Mouse (Mus musculus) kidney, adult 2 months (tissue): Measurements from ENCODE around the gene Sbf2. TPM values are rescaled to one million over a fixed set of nuclear protein-coding genes. Genes with fewer than 3 reads are reported as not detected.

Experiments used
- DNase-seq: peaks from one replicate; pipeline ENCODE4 v3.0.0; 2021
- H3K27ac ChIP-seq: fragments of 200-500 bp; 2 replicates; pipeline ENCODE4 v1.5.1; 2012; ENCODE audit warnings: low read depth, low read length, control low read depth, inconsistent platforms; ENCODE audit not compliant: insufficient read depth
- H3K27me3 ChIP-seq: fragments of 200-500 bp; replicated peaks from 2 replicates; pipeline ENCODE4 v1.6.1; 2012; ENCODE audit warnings: mild to moderate bottlenecking, moderate library complexity, low read length, inconsistent platforms; ENCODE audit not compliant: control insufficient read depth, insufficient read depth
- H3K36me3 ChIP-seq: fragments of 200-500 bp; 2 replicates; pipeline ENCODE4 v1.6.1; 2012; ENCODE audit warnings: mild to moderate bottlenecking, moderate library complexity, low read length, inconsistent platforms; ENCODE audit not compliant: control insufficient read depth, insufficient read depth
- H3K4me1 ChIP-seq: fragments of 200-500 bp; 2 replicates; pipeline ENCODE4 v1.6.1; 2011; ENCODE audit warnings: low read length; ENCODE audit not compliant: control insufficient read depth, insufficient read depth
- H3K4me3 ChIP-seq: fragments of 200-500 bp; 2 replicates; pipeline ENCODE4 v1.5.1; 2011; ENCODE audit warnings: mild to moderate bottlenecking, low read depth, low read length, control low read depth; ENCODE audit not compliant: insufficient read depth
- CTCF ChIP-seq: fragments of 200-500 bp; conservative IDR thresholded peaks from 2 replicates; pipeline ENCODE4 v1.5.1; 2011; ENCODE audit warnings: low read depth, mild to moderate bottlenecking, control low read depth, low read length, moderate library complexity, mixed read lengths; ENCODE audit not compliant: insufficient read depth, insufficient read length
- POLR2A ChIP-seq: fragments of 200-500 bp; IDR thresholded peaks from one replicate; pipeline ENCODE4 v1.6.1; 2011; ENCODE audit warnings: low read depth, low read length, control low read depth
- WGBS: fragments of 180-500 bp; shearing (Covaris S2); methylation state at CpG from one replicate; pipeline ENCODE4 v1.1.7; 2018; 5-methylcytosine and 5-hydroxymethylcytosine counted together
- polyA plus RNA-seq: library from polyadenylated mRNA; depleted of rRNA; stranded (reverse); fragments of >200 nt; gene quantifications from 2 replicates; pipeline ENCODE4 v1.2.3, GENCODE M21; 2012

Sbf2 gene
- polyA plus RNA-seq, 1 experiment, result 23.3 TPM

DNA sequence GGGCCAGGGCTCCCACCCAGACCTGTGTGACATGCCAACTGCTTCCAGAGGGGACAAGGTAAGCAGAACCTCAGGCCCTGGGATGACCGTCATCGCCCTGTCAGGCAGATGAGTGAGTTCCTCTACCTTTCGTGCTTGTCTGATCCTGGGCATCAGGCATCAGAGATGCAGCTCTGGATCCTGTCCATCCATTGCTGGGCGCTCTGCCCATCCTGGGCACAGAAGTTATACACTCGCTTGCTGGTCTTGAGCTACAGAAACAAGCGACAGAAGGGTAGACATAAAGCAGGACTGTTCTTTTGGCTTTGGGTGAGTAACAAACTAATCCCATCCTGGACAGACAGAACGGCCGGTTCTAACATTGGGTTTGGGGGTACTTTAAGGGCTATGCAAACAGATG lies 305.5 kb downstream of the Sbf2 start:
- no peak for DNase-seq
- WGBS, result 95% methylated on average over 8 of the region's 8 CpGs
- Histone ChIP-seq H3K4me1 (peaks cover 13% of the 10 kb centered on the region; the same call in 1 of the 2 replicates), H3K36me3 (peaks cover 5% of the 10 kb centered on the region), H3K27me3 (no peaks in the 10 kb centered on the region), H3K4me3 (no peak overlapping the region), H3K27ac (no peak overlapping the region)
- TF ChIP-seq CTCF (no peak), POLR2A (no peak)

DNA sequence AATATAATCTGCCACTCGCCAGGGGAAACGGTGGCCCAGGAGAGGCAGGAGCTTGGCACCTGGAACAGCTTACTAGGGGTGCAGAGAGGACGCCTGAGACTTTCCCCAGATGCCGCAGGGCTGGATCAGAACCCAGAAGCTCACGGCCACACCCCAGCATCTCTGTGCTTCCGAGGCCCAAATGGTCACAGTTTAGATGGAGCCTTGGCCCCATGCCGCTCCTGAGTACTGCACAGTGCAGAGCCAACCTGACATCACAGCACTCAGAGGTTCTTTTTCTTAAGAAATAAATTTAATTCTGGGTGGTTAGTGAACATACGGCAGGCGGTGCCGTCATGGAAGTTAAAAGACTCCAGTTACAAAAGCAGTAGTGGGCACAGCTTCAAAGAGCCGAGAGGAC lies 307.0 kb downstream of the Sbf2 start:
- no peak overlapping the region for H3K27ac ChIP-seq
- DNase-seq, result no peak
- TF ChIP-seq POLR2A, result no peak
- no peak for TF ChIP-seq CTCF
- H3K27me3 ChIP-seq, result no peaks in the 10 kb centered on the region
- WGBS, result 93% methylated on average over 11 of the region's 11 CpGs
- H3K4me3 ChIP-seq, result no peak overlapping the region
- peaks cover 1% of the 10 kb centered on the region; the same call in 1 of the 2 replicates for H3K36me3 ChIP-seq
- H3K4me1 ChIP-seq, result peaks cover 13% of the 10 kb centered on the region; the same call in 1 of the 2 replicates

DNA sequence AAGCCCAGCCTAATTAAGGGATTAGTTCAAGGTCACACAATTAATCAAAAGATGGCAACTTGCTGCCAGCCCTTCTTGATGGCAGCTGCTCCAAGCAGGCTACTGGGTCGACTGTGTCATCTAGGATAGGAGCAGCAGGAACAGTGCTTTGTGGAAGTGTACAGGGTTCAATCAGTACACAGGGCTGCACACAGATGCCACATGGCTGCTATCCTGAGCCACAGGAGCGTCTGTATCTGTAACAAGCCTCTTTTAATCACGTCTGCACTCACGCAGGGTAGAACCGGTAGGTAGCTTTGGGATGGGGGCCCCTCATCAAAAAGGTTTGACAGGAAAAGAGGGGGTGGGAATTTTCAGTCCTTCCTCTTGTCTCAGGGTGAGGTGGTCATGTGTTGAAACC lies 308.4 kb downstream of the Sbf2 start:
- 78% methylated on average over 5 of the region's 5 CpGs for whole genome bisulfite sequencing
- Histone ChIP-seq H3K27ac (peak overlapping the region; percentile 15; the same call in 1 of the 2 replicates), H3K36me3 (no peaks in the 10 kb centered on the region), H3K27me3 (no peaks in the 10 kb centered on the region), H3K4me3 (no peak overlapping the region), H3K4me1 (peaks cover 13% of the 10 kb centered on the region; the same call in 1 of the 2 replicates)
- TF ChIP-seq CTCF, result no peak
- no peak for TF ChIP-seq POLR2A
- no peak for DNase-seq

DNA sequence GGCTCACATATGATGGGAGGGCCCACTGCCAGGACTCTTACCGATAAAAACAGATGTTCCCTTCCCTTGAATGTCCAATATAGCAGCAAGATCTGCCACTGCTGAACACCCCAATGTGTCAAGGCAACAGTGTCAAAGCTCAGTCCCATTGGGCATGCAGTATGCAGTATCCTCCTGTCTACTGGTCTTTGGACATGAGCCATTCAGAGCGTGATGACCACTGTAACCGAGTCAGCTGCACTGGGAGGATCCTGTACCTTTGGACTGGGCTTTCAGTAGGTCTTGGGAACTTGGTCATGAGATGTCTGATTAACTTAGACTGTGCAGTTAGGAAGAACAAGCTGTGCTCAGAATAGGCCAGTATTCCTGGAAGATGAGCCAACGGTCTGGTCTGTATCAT lies 309.2 kb downstream of the Sbf2 start:
- Histone ChIP-seq H3K27me3 (no peaks in the 10 kb centered on the region), H3K36me3 (no peaks in the 10 kb centered on the region), H3K4me1 (peaks cover 13% of the 10 kb centered on the region; the same call in 1 of the 2 replicates), H3K4me3 (no peak overlapping the region), H3K27ac (no peak overlapping the region)
- DNase-seq, result peak; percentile 89
- TF ChIP-seq CTCF (no peak), POLR2A (no peak)
- WGBS, result 65% methylated on average over 4 of the region's 4 CpGs

DNA sequence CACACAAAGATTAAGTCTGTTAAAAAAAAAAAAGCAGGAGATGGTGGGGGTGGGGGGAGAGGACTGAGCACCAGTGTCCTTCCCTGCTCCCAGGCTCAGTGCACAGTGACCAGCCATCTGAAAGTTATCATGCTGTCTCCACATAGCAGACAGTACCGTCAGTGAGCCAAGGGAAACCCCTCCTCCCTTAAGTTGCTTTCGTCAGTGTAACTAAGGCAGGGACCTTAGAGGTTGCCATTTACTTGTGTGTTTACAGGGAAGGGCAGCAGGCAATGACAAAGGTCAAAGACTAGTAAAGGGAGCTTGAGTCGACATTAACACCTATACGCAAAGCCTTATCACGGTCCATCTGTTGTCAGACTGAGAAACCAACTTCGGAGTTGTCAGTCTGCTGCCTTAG lies 311.8 kb downstream of the Sbf2 start:
- Histone ChIP-seq H3K4me1 (peaks cover 18% of the 10 kb centered on the region; the same call in 1 of the 2 replicates), H3K4me3 (no peak overlapping the region), H3K36me3 (no peaks in the 10 kb centered on the region), H3K27me3 (no peaks in the 10 kb centered on the region), H3K27ac (no peak overlapping the region)
- TF ChIP-seq CTCF, result no peak
- TF ChIP-seq POLR2A, result no peak
- DNase-seq, result no peak
- WGBS, result 72% methylated on average over 6 of the region's 6 CpGs

DNA sequence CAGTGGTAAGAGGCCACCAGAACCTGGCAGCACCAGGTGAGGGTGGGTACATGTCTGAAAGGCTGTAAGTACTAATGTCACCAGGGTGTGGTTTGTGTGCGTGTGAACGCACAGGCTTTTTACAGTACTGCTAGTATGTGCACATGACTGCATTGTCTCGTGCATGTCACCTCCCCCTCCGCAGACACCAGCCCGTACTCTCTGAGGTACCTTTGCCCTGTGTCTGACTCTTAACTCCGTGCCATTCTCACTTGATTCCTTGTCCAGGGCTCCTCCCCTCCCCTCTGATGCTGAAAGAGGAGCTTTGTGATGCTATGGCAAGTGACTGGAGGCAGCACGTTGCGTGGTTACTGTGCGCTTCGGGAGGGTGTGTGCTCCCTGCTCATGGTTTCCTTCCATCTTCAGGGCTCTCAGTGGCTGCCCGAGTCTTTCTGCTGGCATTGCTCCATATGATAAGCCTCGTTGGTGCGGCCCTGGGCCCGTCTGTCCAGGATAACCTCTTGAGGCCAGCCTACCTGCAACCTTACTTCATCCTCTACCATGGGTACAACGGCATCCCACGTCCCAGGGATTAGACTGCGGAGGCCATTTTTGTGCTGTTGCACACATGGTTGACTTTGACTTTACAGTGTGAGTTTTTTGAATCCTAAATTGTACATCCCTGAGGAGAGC lies 315.8 kb downstream of the Sbf2 start:
- no peak overlapping the region for H3K27ac ChIP-seq
- H3K4me1 ChIP-seq, result peaks cover 8% of the 10 kb centered on the region; the same call in 1 of the 2 replicates
- no peaks in the 10 kb centered on the region for H3K36me3 ChIP-seq
- no peak overlapping the region for H3K4me3 ChIP-seq
- no peak for TF ChIP-seq POLR2A
- TF ChIP-seq CTCF, result no peak
- DNase-seq, result peak; percentile 62
- no peaks in the 10 kb centered on the region for H3K27me3 ChIP-seq
- WGBS, result 82% methylated on average over 17 of the region's 17 CpGs

DNA sequence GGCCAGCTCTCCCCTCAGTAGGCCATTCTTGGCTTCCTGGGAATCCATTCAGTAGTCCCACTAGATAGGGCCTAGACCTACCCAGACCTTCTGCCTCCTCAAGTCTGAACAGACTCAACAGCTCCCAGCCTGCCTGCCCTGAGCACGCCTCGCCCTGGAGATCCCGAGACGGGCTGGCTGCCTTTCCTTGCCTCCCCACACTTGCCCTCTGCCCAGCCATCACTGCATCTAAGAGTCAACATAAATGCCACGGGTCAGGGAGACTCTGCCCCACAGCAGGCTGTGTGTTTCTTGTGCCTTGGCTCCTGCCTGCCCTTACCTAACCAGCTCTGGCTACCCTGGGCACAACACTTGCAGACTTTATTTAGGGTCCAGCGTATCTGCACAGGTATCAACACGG lies 316.6 kb downstream of the Sbf2 start:
- Histone ChIP-seq H3K27ac (peak overlapping the region; percentile 75), H3K36me3 (no peaks in the 10 kb centered on the region), H3K4me1 (peaks cover 8% of the 10 kb centered on the region; the same call in 1 of the 2 replicates), H3K4me3 (no peak overlapping the region), H3K27me3 (no peaks in the 10 kb centered on the region)
- DNase-seq, result peak; percentile 20
- 70% methylated on average over 7 of the region's 7 CpGs for WGBS
- TF ChIP-seq CTCF, result no peak
- no peak for TF ChIP-seq POLR2A
